Mouse (Mus musculus): ENCODE measurements around the gene Glis3. TPM values are rescaled to one million over a fixed set of nuclear protein-coding genes. Genes with fewer than 3 reads are reported as not detected.

Gene Glis3
- polyA plus RNA-seq, 1 experiment from 2014 or later = 0.27 TPM

- Histone ChIP-seq H3K27ac (ENCODE audit: low read length) (no peak overlapping the region), H3K4me3 (ENCODE audit: low read depth, low read length) (no peak overlapping the region), H3K4me2 (ENCODE audit: low read depth, low read length) (no peak overlapping the region), H3K27me3 (ENCODE audit: control insufficient read depth, insufficient read depth, low read depth, low read length) (no peaks in the 10 kb centered on the region), H3K9me3 (replicated peaks; ENCODE audit: control insufficient read depth, low read length) (no peaks in the 10 kb centered on the region), H3K36me3 (ENCODE audit: control insufficient read depth, insufficient read depth) (no peaks in the 10 kb centered on the region), H3K9ac (ENCODE audit: low read depth, low read length) (no peak overlapping the region), H3K4me1 (ENCODE audit: control insufficient read depth, low read depth, low read length) (no peaks in the 10 kb centered on the region)
- ATAC-seq (ENCODE audit: low read depth) = no peak
- 58% methylated on average over 8 of the region's 8 CpGs for WGBS (ENCODE audit: insufficient replicate concordance)
Measured at GRCm38 (mm10) chr19:28662474-28662873, 17.4 kb downstream of the Glis3 start.

- Histone ChIP-seq H3K9ac (ENCODE audit: low read depth, low read length) (no peak overlapping the region), H3K27me3 (ENCODE audit: control insufficient read depth, insufficient read depth, low read depth, low read length) (no peaks in the 10 kb centered on the region), H3K36me3 (ENCODE audit: control insufficient read depth, insufficient read depth) (no peaks in the 10 kb centered on the region), H3K4me2 (ENCODE audit: low read depth, low read length) (no peak overlapping the region), H3K9me3 (replicated peaks; ENCODE audit: control insufficient read depth, low read length) (no peaks in the 10 kb centered on the region), H3K27ac (ENCODE audit: low read length) (no peak overlapping the region), H3K4me3 (ENCODE audit: low read depth, low read length) (no peak overlapping the region), H3K4me1 (ENCODE audit: control insufficient read depth, low read depth, low read length) (no peaks in the 10 kb centered on the region)
- 70% methylated on average over 7 of the region's 7 CpGs for WGBS (ENCODE audit: insufficient replicate concordance)
- no peak; the same call in 1 of the 2 replicates for ATAC-seq (ENCODE audit: low read depth)
Measured at GRCm38 (mm10) chr19:28660912-28661311, 19.0 kb downstream of the Glis3 start.

GRCm38 (mm10) chr19:28657686-28658195 is 22.1 kb downstream of the Glis3 start:
- H3K4me1 ChIP-seq (ENCODE audit: control insufficient read depth, low read depth, low read length) = no peaks in the 10 kb centered on the region
- H3K9ac ChIP-seq (ENCODE audit: low read depth, low read length) = no peak overlapping the region
- no peaks in the 10 kb centered on the region for H3K36me3 ChIP-seq (ENCODE audit: control insufficient read depth, insufficient read depth)
- WGBS (ENCODE audit: insufficient replicate concordance) = 48% methylated on average over 5 of the region's 5 CpGs
- H3K27ac ChIP-seq (ENCODE audit: low read length) = no peak overlapping the region
- H3K27me3 ChIP-seq (ENCODE audit: control insufficient read depth, insufficient read depth, low read depth, low read length) = no peaks in the 10 kb centered on the region
- no peak overlapping the region for H3K4me3 ChIP-seq (ENCODE audit: low read depth, low read length)
- H3K9me3 ChIP-seq (replicated peaks; ENCODE audit: control insufficient read depth, low read length) = no peaks in the 10 kb centered on the region
- ATAC-seq (ENCODE audit: low read depth) = no peak
- no peak overlapping the region for H3K4me2 ChIP-seq (ENCODE audit: low read depth, low read length)

GRCm38 (mm10) chr19:28656882-28657281 is 23.0 kb downstream of the Glis3 start:
- H3K4me1 ChIP-seq (ENCODE audit: control insufficient read depth, low read depth, low read length) = no peaks in the 10 kb centered on the region
- no peak overlapping the region for H3K9ac ChIP-seq (ENCODE audit: low read depth, low read length)
- no peak overlapping the region for H3K27ac ChIP-seq (ENCODE audit: low read length)
- H3K4me3 ChIP-seq (ENCODE audit: low read depth, low read length) = no peak overlapping the region
- H3K36me3 ChIP-seq (ENCODE audit: control insufficient read depth, insufficient read depth) = no peaks in the 10 kb centered on the region
- H3K4me2 ChIP-seq (ENCODE audit: low read depth, low read length) = no peak overlapping the region
- no peaks in the 10 kb centered on the region for H3K9me3 ChIP-seq (replicated peaks; ENCODE audit: control insufficient read depth, low read length)
- no peak for ATAC-seq (ENCODE audit: low read depth)
- H3K27me3 ChIP-seq (ENCODE audit: control insufficient read depth, insufficient read depth, low read depth, low read length) = no peaks in the 10 kb centered on the region
- WGBS (ENCODE audit: insufficient replicate concordance) = 61% methylated on average over 6 of the region's 6 CpGs

GRCm38 (mm10) chr19:28655166-28655565 is 24.7 kb downstream of the Glis3 start:
- Histone ChIP-seq H3K27me3 (ENCODE audit: control insufficient read depth, insufficient read depth, low read depth, low read length) (no peaks in the 10 kb centered on the region), H3K4me3 (ENCODE audit: low read depth, low read length) (no peak overlapping the region), H3K4me1 (ENCODE audit: control insufficient read depth, low read depth, low read length) (no peaks in the 10 kb centered on the region), H3K36me3 (ENCODE audit: control insufficient read depth, insufficient read depth) (no peaks in the 10 kb centered on the region), H3K9ac (ENCODE audit: low read depth, low read length) (no peak overlapping the region), H3K27ac (ENCODE audit: low read length) (no peak overlapping the region), H3K4me2 (ENCODE audit: low read depth, low read length) (no peak overlapping the region), H3K9me3 (replicated peaks; ENCODE audit: control insufficient read depth, low read length) (no peaks in the 10 kb centered on the region)
- ATAC-seq (ENCODE audit: low read depth) = no peak
- WGBS (ENCODE audit: insufficient replicate concordance) = 58% methylated on average over 7 of the region's 7 CpGs

GRCm38 (mm10) chr19:28650836-28651235 is 29.0 kb downstream of the Glis3 start:
- ATAC-seq (ENCODE audit: low read depth) = no peak
- no peak overlapping the region for H3K4me2 ChIP-seq (ENCODE audit: low read depth, low read length)

GRCm38 (mm10) chr19:28649489-28649888 is 30.4 kb downstream of the Glis3 start:
- H3K9ac ChIP-seq (ENCODE audit: low read depth, low read length) = no peak overlapping the region
- WGBS (ENCODE audit: insufficient replicate concordance) = 62% methylated on average over 5 of the region's 5 CpGs
- no peaks in the 10 kb centered on the region for H3K9me3 ChIP-seq (replicated peaks; ENCODE audit: control insufficient read depth, low read length)
- no peaks in the 10 kb centered on the region for H3K27me3 ChIP-seq (ENCODE audit: control insufficient read depth, insufficient read depth, low read depth, low read length)
- no peaks in the 10 kb centered on the region for H3K4me1 ChIP-seq (ENCODE audit: control insufficient read depth, low read depth, low read length)
- no peak for ATAC-seq (ENCODE audit: low read depth)
- no peak overlapping the region for H3K4me2 ChIP-seq (ENCODE audit: low read depth, low read length)
- H3K27ac ChIP-seq (ENCODE audit: low read length) = no peak overlapping the region
- no peak overlapping the region for H3K4me3 ChIP-seq (ENCODE audit: low read depth, low read length)
- H3K36me3 ChIP-seq (ENCODE audit: control insufficient read depth, insufficient read depth) = no peaks in the 10 kb centered on the region

More at GRCm38 (mm10) chr19:28650836-28651235, 29.0 kb downstream of the Glis3 start:
- H3K9me3 ChIP-seq (replicated peaks; ENCODE audit: control insufficient read depth, low read length) = no peaks in the 10 kb centered on the region
- no peak overlapping the region for H3K27ac ChIP-seq (ENCODE audit: low read length)
- no peaks in the 10 kb centered on the region for H3K36me3 ChIP-seq (ENCODE audit: control insufficient read depth, insufficient read depth)
- no peaks in the 10 kb centered on the region for H3K27me3 ChIP-seq (ENCODE audit: control insufficient read depth, insufficient read depth, low read depth, low read length)
- no peaks in the 10 kb centered on the region for H3K4me1 ChIP-seq (ENCODE audit: control insufficient read depth, low read depth, low read length)
- H3K4me3 ChIP-seq (ENCODE audit: low read depth, low read length) = no peak overlapping the region
- 48% methylated on average over 5 of the region's 5 CpGs for WGBS (ENCODE audit: insufficient replicate concordance)
- H3K9ac ChIP-seq (ENCODE audit: low read depth, low read length) = no peak overlapping the region

- WGBS (ENCODE audit: insufficient replicate concordance) = 37% methylated on average over 4 of the region's 4 CpGs
- Histone ChIP-seq H3K4me1 (ENCODE audit: control insufficient read depth, low read depth, low read length) (no peaks in the 10 kb centered on the region), H3K36me3 (ENCODE audit: control insufficient read depth, insufficient read depth) (no peaks in the 10 kb centered on the region), H3K4me3 (ENCODE audit: low read depth, low read length) (no peak overlapping the region), H3K27ac (ENCODE audit: low read length) (no peak overlapping the region), H3K9ac (ENCODE audit: low read depth, low read length) (no peak overlapping the region), H3K9me3 (replicated peaks; ENCODE audit: control insufficient read depth, low read length) (no peaks in the 10 kb centered on the region), H3K4me2 (ENCODE audit: low read depth, low read length) (no peak overlapping the region), H3K27me3 (ENCODE audit: control insufficient read depth, insufficient read depth, low read depth, low read length) (no peaks in the 10 kb centered on the region)
- no peak for ATAC-seq (ENCODE audit: low read depth)
Measured at GRCm38 (mm10) chr19:28648881-28649280, 31.0 kb downstream of the Glis3 start.

GRCm38 (mm10) chr19:28647424-28647823 is 32.5 kb downstream of the Glis3 start:
- Histone ChIP-seq H3K4me1 (ENCODE audit: control insufficient read depth, low read depth, low read length) (no peaks in the 10 kb centered on the region), H3K9ac (ENCODE audit: low read depth, low read length) (no peak overlapping the region), H3K9me3 (replicated peaks; ENCODE audit: control insufficient read depth, low read length) (no peaks in the 10 kb centered on the region), H3K27ac (ENCODE audit: low read length) (no peak overlapping the region), H3K36me3 (ENCODE audit: control insufficient read depth, insufficient read depth) (no peaks in the 10 kb centered on the region), H3K27me3 (ENCODE audit: control insufficient read depth, insufficient read depth, low read depth, low read length) (no peaks in the 10 kb centered on the region), H3K4me3 (ENCODE audit: low read depth, low read length) (no peak overlapping the region), H3K4me2 (ENCODE audit: low read depth, low read length) (no peak overlapping the region)
- 70% methylated on average over 6 of the region's 6 CpGs for WGBS (ENCODE audit: insufficient replicate concordance)
- no peak for ATAC-seq (ENCODE audit: low read depth)

Data from liver, embryonic 16.5 days (tissue).